Mouse (Mus musculus) macrophage (primary cell): ENCODE results near the gene Pmvk. TPM values are rescaled to one million over a fixed set of nuclear protein-coding genes. Genes with fewer than 3 reads are reported as not detected.

Experiments used
- H3K27ac ChIP-seq: fragments of 350-480 bp; formaldehyde crosslinking; 2 replicates; pipeline ENCODE4 v1.9.0; 2021
- H3K36me3 ChIP-seq: fragments of 350-480 bp; formaldehyde crosslinking; 2 replicates; pipeline ENCODE4 v1.9.0; 2021; ENCODE audit errors: inconsistent target
- H3K4me3 ChIP-seq: fragments of 350-480 bp; formaldehyde crosslinking; 2 replicates; pipeline ENCODE4 v1.9.0; 2021; ENCODE audit errors: inconsistent target
- H3K79me2 ChIP-seq: fragments of 350-480 bp; formaldehyde crosslinking; 2 replicates; pipeline ENCODE4 v1.9.0; 2021; ENCODE audit errors: inconsistent target
- WGBS: methylation state at CpG from one replicate; pipeline ENCODE4 v1.1.7; 2026; ENCODE audit warnings: inconsistent platforms; ENCODE audit not compliant: missing documents; 5-methylcytosine and 5-hydroxymethylcytosine counted together
- polyA plus RNA-seq: library from polyadenylated mRNA; stranded (reverse); fragments of 250-400 nt; gene quantifications from 3 replicates; pipeline ENCODE4 v1.2.4, GENCODE M21; 2018; ENCODE audit warnings: inconsistent platforms
- total RNA-seq, 78 experiments: library from RNA; depleted of rRNA; stranded (reverse); fragments of 250-400 nt; gene quantifications; 1 replicate in 9 of 78; 2 replicates in 24 of 78; 3 replicates in 43 of 78; 4 replicates in 2 of 78; pipeline ENCODE4 v1.2.4; 2018; ENCODE audit warnings: inconsistent platforms in 56 of 78

Pmvk gene
- total RNA-seq (2018; cell fraction: chromatin; rRNA removed): 10 to 100 TPM in 18 of 26 experiments, 1 to 10 TPM in 8; 4.5 to 22.9 (median 17.9) TPM
- 10 to 100 TPM; 12.5 to 29.0 (median 22.6) TPM for total RNA-seq (2018; cell fraction: cytosol; rRNA removed)
- total RNA-seq (2018; cell fraction: nucleus; rRNA removed): 10 to 100 TPM in 21 of 26 experiments, 1 to 10 TPM in 5; 5.5 to 26.4 (median 16.5) TPM
- 15.3 to 25.4 TPM (median 21.3 TPM) in 3 replicates for polyA plus RNA-seq

- Histone ChIP-seq H3K36me3 (no peaks in the 10 kb centered on the region), H3K27ac (no peak within 1 kb of the TSS), H3K4me3 (no peak within 1 kb of the TSS), H3K79me2 (no peaks in the 10 kb centered on the region; the same call in 1 of the 2 replicates)
- 87% methylated on average over 9 of the region's 10 CpGs for whole genome bisulfite sequencing
These were observed at the start of gene Pmvk for GRCm38 (mm10) chr3:89454401-89455177. Gene Pmvk (plus strand): TSS chr3:89454541.

- 92% methylated on average over 6 of the region's 6 CpGs for WGBS
- Histone ChIP-seq H3K4me3 (no peak overlapping the region), H3K36me3 (peaks cover 65% of the 10 kb centered on the region), H3K27ac (no peak overlapping the region), H3K79me2 (peaks cover 10% of the 10 kb centered on the region; the same call in 1 of the 2 replicates)
These were observed 47.5 kb upstream of the Pmvk start for GRCm38 (mm10) chr3:89406887-89407286.

GRCm38 (mm10) chr3:89408448-89408847, 45.9 kb upstream of the Pmvk start:
- Histone ChIP-seq H3K79me2 (peaks cover 10% of the 10 kb centered on the region; the same call in 1 of the 2 replicates), H3K4me3 (no peak overlapping the region), H3K27ac (no peak overlapping the region), H3K36me3 (peaks cover 49% of the 10 kb centered on the region)
- WGBS: 93% methylated on average over 16 of the region's 16 CpGs

- Histone ChIP-seq H3K27ac (no peak overlapping the region), H3K4me3 (no peak overlapping the region), H3K36me3 (peaks cover 37% of the 10 kb centered on the region), H3K79me2 (peaks cover 10% of the 10 kb centered on the region; the same call in 1 of the 2 replicates)
- 100% methylated on average over 3 of the region's 3 CpGs for WGBS
These were observed 44.6 kb upstream of the Pmvk start for GRCm38 (mm10) chr3:89409701-89410100.

GRCm38 (mm10) chr3:89410864-89411263, 43.5 kb upstream of the Pmvk start:
- WGBS: 82% methylated on average over 10 of the region's 10 CpGs

GRCm38 (mm10) chr3:89411490-89412393, 42.6 kb upstream of the Pmvk start, which contains the start of gene Flad1:
Gene Flad1 (minus strand): TSS chr3:89411870.
- Histone ChIP-seq H3K79me2 (peaks cover 23% of the 10 kb centered on the region), H3K36me3 (peaks cover 23% of the 10 kb centered on the region), H3K27ac (peak within 1 kb of the TSS; percentile 60), H3K4me3 (peak within 1 kb of the TSS; percentile 96)
- WGBS: 2% methylated on average over 28 of the region's 28 CpGs

More at GRCm38 (mm10) chr3:89410864-89411263, 43.5 kb upstream of the Pmvk start:
- peaks cover 25% of the 10 kb centered on the region for H3K36me3 ChIP-seq
- H3K27ac ChIP-seq: peak overlapping the region; percentile 60; the same call in 1 of the 2 replicates
- peaks cover 14% of the 10 kb centered on the region for H3K79me2 ChIP-seq
- H3K4me3 ChIP-seq: peak overlapping the region; percentile 96

- no peaks in the 10 kb centered on the region for H3K36me3 ChIP-seq
- no peak overlapping the region for H3K27ac ChIP-seq
- peaks cover 53% of the 10 kb centered on the region for H3K79me2 ChIP-seq
- 95% methylated on average over 8 of the region's 8 CpGs for WGBS
- H3K4me3 ChIP-seq: no peak overlapping the region
These were observed 38.2 kb upstream of the Pmvk start for GRCm38 (mm10) chr3:89416158-89416557.

GRCm38 (mm10) chr3:89417131-89417530, 37.2 kb upstream of the Pmvk start:
- Histone ChIP-seq H3K27ac (peak overlapping the region; percentile 96), H3K4me3 (peak overlapping the region; percentile 93), H3K36me3 (no peaks in the 10 kb centered on the region), H3K79me2 (peaks cover 59% of the 10 kb centered on the region)
- WGBS: 34% methylated on average over 2 of the region's 2 CpGs

- Histone ChIP-seq H3K4me3 (peak overlapping the region; percentile 93), H3K27ac (peak overlapping the region; percentile 96), H3K36me3 (no peaks in the 10 kb centered on the region), H3K79me2 (peaks cover 60% of the 10 kb centered on the region)
- WGBS: under 1% methylated on average over 20 of the region's 20 CpGs
These were observed 36.5 kb upstream of the Pmvk start for GRCm38 (mm10) chr3:89417840-89418169.

GRCm38 (mm10) chr3:89418170-89418860, 36.0 kb upstream of the Pmvk start, which contains the start of the genes Cks1b and Shc1:
Gene Cks1b (minus strand): TSS chr3:89418383.
Gene Shc1 (plus strand): TSS chr3:89418443.
- peaks cover 63% of the 10 kb centered on the region for H3K79me2 ChIP-seq
- no peaks in the 10 kb centered on the region; the same call in 1 of the 2 replicates for H3K36me3 ChIP-seq
- 0% methylated on average over 34 of the region's 39 CpGs for WGBS

GRCm38 (mm10) chr3:89418861-89419250, 35.5 kb upstream of the Pmvk start:
- Histone ChIP-seq H3K79me2 (peaks cover 68% of the 10 kb centered on the region), H3K4me3 (peak overlapping the region; percentile 93), H3K36me3 (peaks cover 5% of the 10 kb centered on the region; the same call in 1 of the 2 replicates), H3K27ac (peak overlapping the region; percentile 96)
- 1% methylated on average over 16 of the region's 16 CpGs for WGBS

More at GRCm38 (mm10) chr3:89418170-89418860, 36.0 kb upstream of the Pmvk start, which contains the start of the genes Cks1b and Shc1:
- H3K27ac ChIP-seq: peak within 1 kb of the TSS; percentile 96
- H3K4me3 ChIP-seq: peak within 1 kb of the TSS; percentile 93

- Histone ChIP-seq H3K27ac (peak overlapping the region; percentile 96), H3K79me2 (peaks cover 75% of the 10 kb centered on the region), H3K36me3 (peaks cover 12% of the 10 kb centered on the region), H3K4me3 (peak overlapping the region; percentile 93)
- WGBS: 10% methylated on average over 9 of the region's 9 CpGs
These were observed 34.8 kb upstream of the Pmvk start for GRCm38 (mm10) chr3:89419571-89419970.

GRCm38 (mm10) chr3:89419981-89420380, 34.4 kb upstream of the Pmvk start:
- H3K79me2 ChIP-seq: peaks cover 79% of the 10 kb centered on the region
- WGBS: 46% methylated on average over 3 of the region's 3 CpGs
- peaks cover 16% of the 10 kb centered on the region for H3K36me3 ChIP-seq
- peak overlapping the region; percentile 93 for H3K4me3 ChIP-seq
- peak overlapping the region; percentile 96 for H3K27ac ChIP-seq
